Mouse (Mus musculus) brain, adult 10 weeks (tissue): ENCODE results near the gene Cmtm2a. TPM values are rescaled to one million over a fixed set of nuclear protein-coding genes. Genes with fewer than 3 reads are reported as not detected.

Source experiments
- polyA plus RNA-seq: library from polyadenylated mRNA; stranded (reverse); fragments of 350-450 nt; fragmentation: Illumina TruSeq; extraction: RNeasy Lipid Tissue Mini Kit (QIAGEN cat#74804); gene quantifications from one replicate; pipeline ENCODE4 v1.2.3, GENCODE M21; 2015; ENCODE audit warnings: low read depth, low replicate concordance

The Cmtm2a gene
- not detected for polyA plus RNA-seq

DNA sequence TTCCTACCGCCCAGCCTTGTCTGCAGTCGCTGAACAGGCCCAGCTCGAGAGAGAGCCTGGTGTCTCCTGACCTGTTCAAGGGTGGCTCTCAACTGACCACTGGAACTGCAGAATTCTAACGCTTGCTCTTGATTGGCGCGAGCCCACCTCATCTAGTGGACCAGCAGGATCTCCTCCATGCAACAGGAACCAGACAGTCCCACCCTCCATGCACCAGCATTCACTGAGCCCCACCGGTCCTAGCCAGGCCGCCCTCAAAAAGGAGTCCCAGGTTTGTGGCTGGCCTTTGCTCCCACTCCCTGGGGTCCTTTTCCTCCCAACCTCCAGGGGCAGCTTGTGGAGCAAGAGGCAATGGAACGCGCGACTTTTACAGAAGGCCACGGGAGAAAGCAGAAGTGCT is at the start of gene Cmtm2a:
Gene Cmtm2a (minus strand): TSS at position 101 of the 400 bp plus-strand sequence.

DNA sequence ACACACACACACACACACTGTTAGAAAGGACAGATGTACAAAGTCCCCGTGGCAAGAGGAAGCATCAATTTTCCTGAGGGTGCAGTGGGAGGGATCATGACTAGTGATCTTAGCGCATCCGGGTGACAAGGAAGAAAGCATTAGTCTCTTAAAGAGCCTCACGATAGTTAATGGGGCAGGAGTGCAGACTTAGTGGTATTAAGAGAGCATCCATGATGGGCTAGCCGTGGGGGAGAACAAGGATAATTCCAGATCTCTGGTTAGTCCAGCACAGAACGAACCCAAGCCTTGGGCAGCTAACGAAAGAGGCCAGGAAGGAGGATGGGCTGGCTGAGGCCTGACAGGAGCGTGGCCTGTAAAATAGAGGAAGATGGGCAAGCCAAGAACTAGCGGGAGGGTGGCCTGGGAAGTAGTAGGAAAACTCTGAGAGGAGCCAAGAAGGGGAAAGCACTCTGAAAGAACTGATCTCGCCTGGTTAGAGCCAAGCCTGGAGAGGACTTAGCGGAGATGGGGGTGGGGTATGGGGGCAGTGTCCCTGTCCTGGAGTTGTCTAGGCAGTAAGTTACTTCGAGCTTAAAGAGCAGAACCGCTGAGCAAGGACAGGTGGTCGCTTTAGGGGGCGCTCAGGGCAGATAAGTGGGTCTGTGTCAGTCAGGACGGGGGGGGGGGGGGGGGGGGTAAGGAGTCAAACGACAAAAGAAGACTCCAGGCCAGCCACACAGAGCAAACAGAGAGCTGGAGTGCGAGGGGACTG is 46.4 kb upstream of the Cmtm2a start, which contains the start of gene Cmtm3:
Gene Cmtm3 (plus strand): TSS at position 182 of the 754 bp plus-strand sequence.

GRCm38 (mm10) chr8:104321930-104322329 is 28.9 kb upstream of the Cmtm2a start, which contains the start of gene Cmtm2b:
Gene Cmtm2b (plus strand): TSS chr8:104322230.

DNA sequence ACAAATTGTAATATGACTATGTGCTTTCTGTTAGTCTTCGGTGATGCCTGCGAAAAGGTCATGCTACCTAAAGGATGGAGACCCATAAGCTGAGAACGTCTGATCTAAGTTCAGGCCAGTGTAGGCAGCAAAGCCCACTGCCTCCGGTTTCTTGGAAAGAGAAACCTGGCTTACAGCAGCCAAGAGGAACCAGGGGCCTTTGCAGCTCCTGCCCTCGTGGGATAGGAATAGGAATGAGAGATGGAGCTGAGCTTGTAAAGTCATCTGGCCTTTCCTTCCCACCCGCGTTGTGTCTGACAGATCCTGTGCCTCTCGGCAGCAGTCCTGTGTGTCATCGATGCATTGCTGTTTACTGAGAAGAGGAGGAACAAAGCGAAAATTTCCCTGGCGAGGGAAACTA is 28.3 kb upstream of the Cmtm2a start, which contains the start of gene Gm11020:
Gene Gm11020 (plus strand): TSS at position 301 of the 400 bp plus-strand sequence.

GRCm38 (mm10) chr8:104309441-104310155 is 16.6 kb upstream of the Cmtm2a start, which contains the start of the genes Gm45711 and Cmtm1:
Gene Gm45711 (minus strand): TSS chr8:104310081.
Gene Cmtm1 (minus strand): TSS chr8:104310145.

DNA sequence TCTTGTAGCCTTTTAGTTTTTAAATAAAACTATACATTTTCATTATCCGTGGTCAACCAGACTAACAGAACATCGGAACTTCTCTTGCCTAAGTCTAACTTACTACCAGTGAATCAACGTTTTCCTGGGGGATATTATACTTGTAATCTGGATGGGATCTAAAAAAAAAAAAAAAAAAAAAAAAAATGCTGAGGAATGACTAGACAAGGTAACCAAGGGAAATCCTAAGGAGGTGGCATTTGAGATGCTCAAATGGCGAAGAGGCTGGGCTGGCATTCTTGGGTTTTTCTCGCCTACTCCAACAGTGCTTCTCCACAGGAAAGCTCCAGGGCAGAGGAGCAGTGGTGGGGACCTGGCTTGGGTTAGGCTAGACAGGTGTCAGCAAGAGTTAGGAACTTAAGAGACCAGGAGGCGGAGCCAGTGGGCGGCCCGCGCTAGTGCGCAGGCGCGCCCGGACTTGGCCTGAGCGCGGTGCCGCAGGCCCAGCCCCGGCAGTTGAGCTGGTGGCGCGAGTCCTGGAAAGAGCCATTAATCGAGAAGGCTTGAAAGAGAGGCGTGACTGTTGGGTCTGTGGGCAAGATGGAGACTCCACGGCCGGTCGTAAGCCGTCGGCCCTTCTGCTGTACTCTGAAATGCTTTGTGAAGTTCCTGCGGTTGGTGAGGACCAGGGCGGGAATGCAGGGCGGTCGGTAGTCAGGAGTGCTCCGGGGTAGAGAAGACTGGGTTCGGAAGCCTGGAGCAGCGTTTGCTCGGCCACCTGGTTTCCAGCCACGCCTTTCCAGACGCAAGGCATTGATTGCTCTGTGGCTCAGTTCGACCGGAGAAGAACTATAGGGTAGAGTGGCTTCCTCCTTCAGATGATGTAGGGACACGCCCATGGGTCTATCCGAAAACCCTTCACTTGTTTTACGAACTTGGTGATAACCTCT is 42.3 kb downstream of the Cmtm2a start, which contains the start of gene Cklf:
Gene Cklf (plus strand): TSS at position 423 of the 929 bp plus-strand sequence.

GRCm38 (mm10) chr8:104248276-104248675 is 44.7 kb downstream of the Cmtm2a start, which contains the start of gene Tk2:
Gene Tk2 (minus strand): TSS chr8:104248558.

Other genes with a start within 250 kb of the Cmtm2a start
- gene Cdh5, start 191.6 kb downstream of the Cmtm2a start, polyA plus RNA-seq, result 9.8 TPM
- gene Bean1, start 122.7 kb downstream of the Cmtm2a start, polyA plus RNA-seq, result 10.8 TPM
- gene Tk2, start 44.6 kb downstream of the Cmtm2a start, polyA plus RNA-seq, result 40.2 TPM
- gene Cklf, start 42.3 kb downstream of the Cmtm2a start, polyA plus RNA-seq, result 8.0 TPM
- not detected for gene Gm45711, start 16.9 kb upstream of the Cmtm2a start, polyA plus RNA-seq
- gene Cmtm1, start 17.0 kb upstream of the Cmtm2a start, polyA plus RNA-seq, result not detected
- gene Gm11020, start 28.4 kb upstream of the Cmtm2a start, polyA plus RNA-seq, result not detected
- gene Cmtm2b, start 29.0 kb upstream of the Cmtm2a start, polyA plus RNA-seq, result not detected
- 12.5 TPM for gene Cmtm3, start 46.2 kb upstream of the Cmtm2a start, polyA plus RNA-seq
- 43.4 TPM for gene Cmtm4, start 102.6 kb upstream of the Cmtm2a start, polyA plus RNA-seq
- gene Dync1li2, start 149.9 kb upstream of the Cmtm2a start, polyA plus RNA-seq, result 132 TPM
- 0.57 TPM for gene Terb1, start 216.7 kb upstream of the Cmtm2a start, polyA plus RNA-seq
- gene Nae1, start 241.5 kb upstream of the Cmtm2a start, polyA plus RNA-seq, result 82.2 TPM
- gene Car7, start 241.5 kb upstream of the Cmtm2a start, polyA plus RNA-seq, result 24.0 TPM